Mouse (Mus musculus): ENCODE data around the gene Utp14b.

Gene Utp14b

DNA sequence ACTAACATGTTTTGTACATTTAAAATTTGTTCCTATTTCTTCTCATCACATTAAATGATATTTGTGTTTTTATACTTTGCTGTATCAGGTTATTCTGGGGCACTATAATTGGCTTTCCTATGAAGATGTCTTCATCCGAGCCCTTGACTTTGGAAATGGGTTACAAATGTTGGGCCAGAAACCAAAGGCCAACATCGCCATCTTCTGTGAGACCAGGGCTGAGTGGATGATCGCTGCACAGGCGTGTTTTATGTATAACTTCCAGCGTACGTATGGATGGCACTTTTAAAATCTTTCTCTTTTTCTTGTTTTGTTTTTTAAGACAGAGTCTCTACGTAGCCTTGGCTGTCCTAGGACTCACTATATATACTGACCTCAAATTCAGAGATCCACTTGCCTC is 30.3 kb downstream of the Utp14b start:
- no peak for DNase-seq

GRCm38 (mm10) chr1:78694503-78695258 is 36.8 kb downstream of the Utp14b start:
- no peak for DNase-seq

DNA sequence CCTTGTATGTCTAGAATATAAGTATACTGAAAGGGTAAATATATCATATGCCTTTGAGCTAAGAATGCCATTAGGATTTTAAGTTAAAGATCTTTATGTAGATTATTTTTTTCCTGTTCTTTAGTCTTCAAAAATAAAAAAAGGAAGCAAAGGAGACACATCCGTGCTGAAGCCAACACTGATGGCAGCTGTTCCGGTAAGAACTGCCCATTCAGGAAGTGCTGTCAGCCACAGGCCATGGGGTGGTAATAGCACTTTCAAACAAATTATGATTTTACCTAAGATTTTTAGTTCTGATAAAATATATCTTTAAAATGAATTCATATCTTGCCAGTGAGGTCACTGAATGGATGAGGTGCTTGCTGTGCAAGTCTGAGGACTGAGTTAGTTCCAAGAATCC is 38.5 kb downstream of the Utp14b start:
- DNase-seq: no peak

GRCm38 (mm10) chr1:78696903-78697302 is 39.1 kb downstream of the Utp14b start:
- no peak for DNase-seq

DNA sequence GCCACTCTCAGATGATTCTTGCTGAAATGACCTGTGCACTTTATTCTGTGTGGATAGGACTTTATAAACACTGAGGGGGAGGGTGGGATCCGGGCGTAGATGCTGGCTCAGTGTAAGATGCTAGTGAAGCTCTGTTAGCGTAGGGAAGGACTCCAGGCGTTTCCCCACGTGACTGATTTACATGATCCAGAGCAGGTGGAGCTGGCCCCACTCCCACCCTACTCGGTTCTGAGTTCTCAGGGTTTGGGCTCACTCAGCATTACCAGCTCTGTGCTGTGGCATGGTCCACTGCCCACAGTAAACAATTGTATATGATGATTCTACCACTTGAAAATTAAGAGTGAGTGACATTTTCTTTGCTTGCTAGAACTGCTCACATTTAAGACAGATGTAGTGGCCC is 40.3 kb downstream of the Utp14b start:
- no peak for DNase-seq

DNA sequence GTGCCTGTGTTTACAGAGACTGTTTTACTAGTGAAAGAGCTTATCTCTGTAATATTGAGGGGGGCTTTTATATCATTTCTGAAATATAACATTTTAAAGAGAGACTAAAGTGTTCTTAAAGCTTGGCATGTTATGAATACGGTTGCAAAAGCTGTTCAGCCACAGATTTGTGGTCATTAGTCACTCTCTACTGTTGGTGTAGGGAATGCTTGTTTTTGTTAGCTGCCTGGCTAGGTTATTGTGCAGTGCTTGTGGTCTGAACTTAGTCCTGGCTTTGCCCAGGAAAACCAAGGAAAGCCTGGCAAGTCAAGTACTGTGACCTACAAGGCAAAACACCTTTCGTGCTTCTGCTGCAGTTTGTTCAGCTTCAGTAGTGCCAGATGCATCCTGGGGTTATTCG is 43.9 kb downstream of the Utp14b start:
- DNase-seq: no peak

GRCm38 (mm10) chr1:78702282-78702963 is 44.6 kb downstream of the Utp14b start:
- DNase-seq: peak; percentile 33

DNA sequence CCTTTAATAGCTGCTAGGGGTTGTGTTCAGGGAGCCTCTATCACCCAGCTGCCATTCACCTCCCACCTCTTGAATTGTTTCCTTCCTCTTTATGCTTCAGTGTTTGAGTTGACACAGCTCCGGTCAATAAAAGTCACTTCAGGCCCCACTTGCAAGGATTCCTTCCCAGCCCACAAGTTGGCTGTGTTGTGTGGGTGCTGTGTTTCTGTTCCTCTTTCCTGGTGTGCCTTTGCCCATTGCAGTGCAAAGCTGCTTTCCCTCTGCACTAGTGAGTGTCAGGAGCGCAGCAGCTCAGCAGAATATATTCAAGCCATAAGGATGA is 45.1 kb downstream of the Utp14b start:
- no peak for DNase-seq

DNA sequence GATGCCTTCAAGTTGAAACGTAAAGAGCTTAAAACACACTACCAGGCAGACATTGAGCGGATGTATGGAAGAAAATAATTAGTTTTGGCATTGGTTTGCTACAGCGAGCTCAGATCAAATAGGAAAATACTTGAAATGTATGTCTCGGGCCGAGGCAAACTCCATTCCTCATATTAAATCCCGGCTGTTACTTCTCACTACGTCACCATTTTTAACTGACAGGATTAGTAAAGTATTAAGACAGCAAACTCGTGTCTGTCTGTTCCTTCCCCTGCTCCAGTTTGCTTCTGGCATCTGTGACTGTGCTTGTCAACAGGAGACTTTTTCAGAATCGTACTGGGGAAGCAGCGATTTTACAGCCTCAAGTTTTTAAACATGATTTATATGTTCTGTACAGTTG is 48.5 kb downstream of the Utp14b start:
- no peak for DNase-seq

GRCm38 (mm10) chr1:78707280-78707679 is 49.4 kb downstream of the Utp14b start:
- peak; percentile 26 for DNase-seq

DNA sequence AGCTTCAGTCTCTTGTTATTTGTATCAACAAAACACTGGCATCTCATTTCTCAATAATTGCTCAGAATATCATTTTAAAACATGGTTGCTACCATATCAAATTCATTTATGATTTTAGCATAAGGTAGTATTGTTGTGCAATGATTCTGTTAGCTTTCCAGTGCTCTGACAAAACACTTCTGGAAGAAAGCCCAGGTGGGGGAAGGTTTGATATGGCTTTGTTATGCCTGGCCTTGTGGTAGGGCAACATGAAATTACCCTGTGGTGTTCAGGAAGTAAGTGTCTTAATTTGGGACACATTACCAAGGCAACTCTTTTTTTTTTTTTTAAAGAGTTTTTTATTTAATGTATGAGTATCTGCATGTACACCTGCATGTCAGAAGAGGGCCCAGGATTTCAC is 52.2 kb downstream of the Utp14b start:
- no peak for DNase-seq

DNA sequence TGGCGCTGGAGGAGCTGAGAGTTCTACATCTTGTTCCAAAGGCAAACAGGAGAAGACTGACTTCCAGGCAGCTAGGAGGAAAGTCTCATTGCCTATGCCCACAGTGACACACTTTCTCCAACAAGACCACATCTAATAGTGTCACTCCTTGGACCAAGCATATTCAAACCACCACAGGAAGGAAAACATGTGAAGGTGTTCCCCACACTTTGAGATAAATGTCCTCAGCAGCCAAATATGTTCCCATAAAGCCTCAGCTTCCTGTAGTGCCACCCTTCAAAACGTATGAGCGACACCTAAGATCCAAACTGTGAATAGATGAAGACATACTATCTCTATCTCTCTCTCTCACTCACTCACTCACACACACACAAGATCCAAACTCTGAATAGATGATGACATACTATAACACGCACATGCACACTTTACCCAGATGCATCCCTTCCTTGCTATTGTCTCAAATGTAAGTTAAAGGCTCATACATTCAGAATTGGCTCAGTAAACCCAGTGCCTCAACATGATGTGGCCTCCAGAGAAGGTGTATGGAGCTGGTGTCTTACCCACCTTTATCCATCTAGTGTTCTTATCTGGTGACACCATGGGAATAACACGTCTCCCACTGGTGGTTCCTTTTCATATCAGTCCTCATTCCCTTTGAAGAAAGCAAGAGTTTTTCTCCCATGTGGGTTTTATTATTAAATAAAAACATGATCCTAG is 52.9 kb downstream of the Utp14b start:
- no peak for DNase-seq
